In the genomic region with DNA sequence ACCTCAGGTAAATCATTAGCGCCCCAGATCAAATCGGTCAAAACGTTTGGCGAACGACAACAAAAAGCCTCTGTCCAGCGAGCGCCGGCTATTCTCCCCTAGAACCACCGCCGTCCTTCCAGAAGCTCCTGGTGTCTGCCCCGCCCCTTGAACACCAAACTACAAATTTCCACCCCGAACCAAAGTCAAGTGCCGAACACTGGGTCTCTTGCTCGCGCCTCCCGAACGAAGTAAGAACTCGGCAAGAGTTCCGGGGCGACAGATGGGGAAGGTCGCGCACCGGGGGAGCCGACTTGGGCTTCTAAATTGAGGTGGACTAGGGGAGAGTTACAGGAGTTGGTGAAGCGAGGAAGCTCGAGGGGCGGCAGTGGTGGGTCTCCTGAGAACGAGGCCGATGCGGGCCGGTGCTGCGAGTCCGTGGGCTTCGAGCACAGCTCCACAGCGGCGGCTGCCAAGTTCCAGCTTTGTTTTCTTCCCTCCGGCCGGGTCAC, we compare ENCODE assay signal across 8 mouse cellular contexts. TPM values are rescaled to one million over a fixed set of nuclear protein-coding genes. Genes with fewer than 3 reads are reported as not detected.
DNase-seq lines count a peak whose midpoint lies in the region; ATAC-seq and TF ChIP-seq lines count a peak whose summit lies in the region.

A gene (plus strand): TSS at position 174 of the 491 bp plus-strand sequence.

- peak within 1 kb of the TSS; percentile 77 for H3ac ChIP-seq in C2C12 (ENCODE audit: control insufficient read depth, insufficient read length, low read depth)

- H3K9ac ChIP-seq in liver, embryonic 11.5 days (ENCODE audit: low read depth, low read length), result peak within 1 kb of the TSS; percentile 83
- peak within 1 kb of the TSS; percentile 85 for H3K9ac ChIP-seq in neural tube, embryonic 12.5 days

- peak; percentile 26 for DNase-seq in MEL-GATA-1-ER (ENCODE audit: extremely low read depth, low read depth)
- DNase-seq in embryo, embryonic 11.5 days (ENCODE audit: low read depth, low spot score), result peak; percentile 31
- DNase-seq in heart, adult 9 months (ENCODE audit: low spot score in 2 of 2), result peak; percentile 54 to 57
- peak; percentile 67 to 73 for DNase-seq in kidney, adult 8-10 months
- DNase-seq in liver, embryonic 11.5 days (ENCODE audit: low spot score), result peak; percentile 78
- no peak for DNase-seq in frontal cortex, postnatal 25 days (ENCODE audit: low spot score in 2 of 2)

- H3K27ac ChIP-seq in liver, embryonic 11.5 days (ENCODE audit: low read depth, low read length), result peak within 1 kb of the TSS; percentile 84
- H3K27ac ChIP-seq in neural tube, embryonic 12.5 days, result peak within 1 kb of the TSS; percentile 43; the same call in 1 of the 2 replicates

- no peaks in the 10 kb centered on the region for H3K27me3 ChIP-seq in C2C12 (ENCODE audit: control insufficient read depth, insufficient read depth, insufficient read length)
- H3K27me3 ChIP-seq in liver, embryonic 11.5 days (replicated peaks; ENCODE audit: control insufficient read depth, insufficient read depth, low read length), result no peaks in the 10 kb centered on the region
- no peaks in the 10 kb centered on the region for H3K27me3 ChIP-seq in neural tube, embryonic 12.5 days (replicated peaks)

- peaks cover 46% of the 10 kb centered on the region for H3K79me2 ChIP-seq in C2C12 (ENCODE audit: control insufficient read depth, insufficient read depth)

- H3K9me3 ChIP-seq in liver, embryonic 11.5 days (ENCODE audit: control insufficient read depth, low read length), result no peaks in the 10 kb centered on the region
- no peaks in the 10 kb centered on the region for H3K9me3 ChIP-seq in neural tube, embryonic 12.5 days

- ATAC-seq in liver, embryonic 11.5 days (replicated peaks; ENCODE audit: low FRiP score), result peak; percentile 38; the same call in 1 of the 2 replicates
- peak; percentile 41 for ATAC-seq in neural tube, embryonic 12.5 days (ENCODE audit: low FRiP score, low read depth)

- peaks cover 20% of the 10 kb centered on the region for H3K4me1 ChIP-seq in liver, embryonic 11.5 days (replicated peaks; ENCODE audit: control insufficient read depth, insufficient read depth, low read length)
- peaks cover 18% of the 10 kb centered on the region for H3K4me1 ChIP-seq in neural tube, embryonic 12.5 days

- no peak for TF ChIP-seq CTCF in C2C12 (IDR thresholded peaks at IDR 0.05; ENCODE audit: control insufficient read depth, insufficient read depth, insufficient read length)

- H3K4me2 ChIP-seq in liver, embryonic 11.5 days, result peak within 1 kb of the TSS; percentile 99
- H3K4me2 ChIP-seq in neural tube, embryonic 12.5 days (replicated peaks), result peak within 1 kb of the TSS; percentile 78

- WGBS in liver, embryonic 11.5 days, result 1% methylated on average over 36 of the region's 38 CpGs
- under 1% methylated on average over 38 of the region's 38 CpGs for WGBS in neural tube, embryonic 12.5 days

- H3K36me3 ChIP-seq in C2C12 (ENCODE audit: control insufficient read depth, insufficient read depth), result peaks cover 35% of the 10 kb centered on the region
- H3K36me3 ChIP-seq in liver, embryonic 11.5 days (ENCODE audit: control insufficient read depth, insufficient read depth, low read length), result peaks cover 9% of the 10 kb centered on the region; the same call in 1 of the 2 replicates
- H3K36me3 ChIP-seq in neural tube, embryonic 12.5 days, result peaks cover 30% of the 10 kb centered on the region

- peak within 1 kb of the TSS; percentile 95 for H3K4me3 ChIP-seq in C2C12 (ENCODE audit: insufficient read depth, poor library complexity, severe bottlenecking)
- peak within 1 kb of the TSS; percentile 86 for H3K4me3 ChIP-seq in liver, embryonic 11.5 days (ENCODE audit: low read depth, low read length)
- peak within 1 kb of the TSS; percentile 88 for H3K4me3 ChIP-seq in neural tube, embryonic 12.5 days

- peaks cover 27% of the 10 kb centered on the region for H3K79me3 ChIP-seq in C2C12 (ENCODE audit: low read depth)

TF ChIP-seq in C2C12, 6 proteins besides CTCF, POLR2A, EP300 and RAD21:
- no peak for TF ChIP-seq CEBPB (IDR thresholded peaks at IDR 0.05; ENCODE audit: low read depth)
- no peak for TF ChIP-seq MAX (IDR thresholded peaks at IDR 0.05)

RNA-seq across cellular contexts. Expression of the gene that starts here (rescaled TPM):
- polyA plus RNA-seq in C2C12 (2012; fragmentation: generic; extraction: Trizol), result 16.7 TPM
- 50.4 and 51.0 TPM in 2 replicates for polyA plus RNA-seq in liver, embryonic 11.5 days (2014; fragmentation: Nextera tagmentation; extraction: Ambion mirVana)
- 71.3 and 74.9 TPM in 2 replicates for polyA plus RNA-seq in neural tube, embryonic 12.5 days (2016; fragmentation: Nextera tagmentation; extraction: Ambion mirVana)

Comparison
In these comparisons a context has a peak if more than half of its experiments do, and no peak if none do; other contexts are left out.
1. DNase-seq: peak in MEL-GATA-1-ER (single experiment), embryo, embryonic 11.5 days (single experiment), heart, adult 9 months (2 of 2), kidney, adult 8-10 months (2 of 2) and liver, embryonic 11.5 days (single experiment); none in frontal cortex, postnatal 25 days (0 of 2).
2. Peak in every context shown above with its lines, with median percentiles within 50 percentile points of each other: H3K4me3 ChIP-seq.